Mouse (Mus musculus) CH12.LX (cell line): ENCODE data around the gene Atl3.

Source experiments
- CTCF ChIP-seq, 2 experiments: IDR thresholded peaks in 1 of 2; conservative IDR thresholded peaks in 1 of 2; 2 replicates each; pipeline ENCODE4 v1.5.1; 2011 to 2012; ENCODE audit warnings: low read depth in 2 of 2, low read length in 2 of 2, improper control_type of control experiment in 1 of 2, inconsistent platforms in 1 of 2, mild to moderate bottlenecking in 1 of 2, moderate library complexity in 1 of 2
- HCFC1 ChIP-seq: IDR thresholded peaks from 2 replicates; pipeline ENCODE4 v1.6.1; 2012; ENCODE audit warnings: low read depth, mild to moderate bottlenecking, inconsistent platforms, low read length, improper control_type of control experiment
- MAFK ChIP-seq: IDR thresholded peaks from 2 replicates; pipeline ENCODE4 v1.6.1; 2011; ENCODE audit warnings: low read length, improper control_type of control experiment; ENCODE audit not compliant: insufficient replicate concordance
- POLR2A ChIP-seq: IDR thresholded peaks from 2 replicates; pipeline ENCODE4 v1.6.1; 2011; ENCODE audit warnings: low read depth, mild to moderate bottlenecking, improper control_type of control experiment, low read length
- POLR2AphosphoS2 ChIP-seq: IDR thresholded peaks from 2 replicates; pipeline ENCODE4 v1.6.1; 2011; ENCODE audit warnings: low read depth, low read length, improper control_type of control experiment
- TBP ChIP-seq: conservative IDR thresholded peaks from 2 replicates; pipeline ENCODE4 v1.6.1; 2011; ENCODE audit warnings: low read depth, low read length, improper control_type of control experiment

- TF ChIP-seq CTCF (conservative IDR thresholded peaks at IDR 0.05 in 1 of 2, IDR thresholded peaks at IDR 0.05 in 1 of 2; ENCODE audit: low read depth in 2 of 2, low read length in 2 of 2), result no peak
- TF ChIP-seq POLR2AphosphoS2, result no peak
- no peak for TF ChIP-seq POLR2A
- TF ChIP-seq TBP, result no peak
- TF ChIP-seq MAFK, result no peak
- no peak for TF ChIP-seq HCFC1
Measured at GRCm38 (mm10) chr19:7445596-7445995, 48.2 kb upstream of the Atl3 start.
